Mouse (Mus musculus) gastrocnemius, adult 8-10 months (tissue): ENCODE results near the gene 2310034G01Rik. TPM values are rescaled to one million over a fixed set of nuclear protein-coding genes. Genes with fewer than 3 reads are reported as not detected.
A peak's percentile ranks its signal among the peaks of the same experiment; 100 is the strongest.

Source experiments
- DNase-seq, 2 experiments: peaks; one replicate each; pipeline ENCODE4 v3.0.0; 2022; ENCODE audit warnings: low spot score in 2 of 2
- total RNA-seq, 4 experiments: library from RNA; stranded (reverse); gene quantifications; 2 replicates each; pipeline ENCODE4 v1.2.4; 2022

Gene 2310034G01Rik
- total RNA-seq, 4 experiments from 2014 or later = 0.27 to 0.35 (median 0.29) TPM; not detected in 1

DNA sequence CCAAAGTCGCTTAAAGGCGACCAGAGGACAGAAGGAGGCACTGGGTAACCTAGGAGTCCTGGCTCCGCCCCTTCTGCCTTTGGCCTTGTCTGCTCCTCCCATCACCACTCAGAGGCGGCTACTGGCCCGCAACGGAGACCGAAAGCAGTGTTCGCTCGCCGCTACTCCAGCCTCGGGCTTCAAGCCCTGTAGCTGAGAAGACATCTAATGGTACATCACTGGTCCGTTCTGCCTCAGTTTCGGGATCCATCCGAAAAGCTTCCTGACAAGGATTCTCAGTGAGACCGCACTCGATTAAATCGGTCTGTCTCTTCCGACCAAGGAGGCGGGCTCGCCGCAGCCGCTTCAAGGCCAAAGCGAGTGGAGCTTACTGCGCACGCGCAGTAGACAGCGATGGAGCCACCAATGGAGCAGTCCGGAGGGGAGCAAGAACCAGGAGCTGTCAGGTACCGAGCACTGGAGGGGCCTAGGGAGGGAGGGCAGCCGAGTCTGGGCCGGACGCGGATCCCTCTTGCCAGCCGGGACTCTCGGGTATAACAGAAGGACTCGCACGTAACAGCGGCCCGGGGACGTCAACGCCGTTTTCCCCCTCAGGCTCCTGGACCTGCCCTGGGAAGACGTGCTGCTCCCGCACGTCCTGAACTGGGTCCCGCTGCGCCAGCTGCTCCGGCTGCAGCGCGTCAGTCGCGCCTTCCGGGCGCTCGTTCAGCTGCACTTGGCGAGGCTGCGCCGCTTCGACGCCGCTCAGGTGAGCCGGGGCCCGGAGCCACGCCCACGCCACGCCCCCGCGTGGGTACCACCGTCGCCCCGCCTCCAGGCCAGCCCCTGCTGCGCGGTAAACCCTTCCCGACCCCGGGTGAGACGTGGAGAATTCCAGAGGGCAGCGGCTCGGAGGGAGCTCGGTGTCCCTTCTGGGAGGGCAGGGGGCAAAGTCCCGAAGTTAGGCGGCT lies 21.7 kb downstream of the 2310034G01Rik start, which contains the start of gene Fbxl15:
TSS of gene Fbxl15 (plus strand) at position 104 of the 950 bp plus-strand sequence.
- peak; percentile 89 to 92 for DNase-seq

DNA sequence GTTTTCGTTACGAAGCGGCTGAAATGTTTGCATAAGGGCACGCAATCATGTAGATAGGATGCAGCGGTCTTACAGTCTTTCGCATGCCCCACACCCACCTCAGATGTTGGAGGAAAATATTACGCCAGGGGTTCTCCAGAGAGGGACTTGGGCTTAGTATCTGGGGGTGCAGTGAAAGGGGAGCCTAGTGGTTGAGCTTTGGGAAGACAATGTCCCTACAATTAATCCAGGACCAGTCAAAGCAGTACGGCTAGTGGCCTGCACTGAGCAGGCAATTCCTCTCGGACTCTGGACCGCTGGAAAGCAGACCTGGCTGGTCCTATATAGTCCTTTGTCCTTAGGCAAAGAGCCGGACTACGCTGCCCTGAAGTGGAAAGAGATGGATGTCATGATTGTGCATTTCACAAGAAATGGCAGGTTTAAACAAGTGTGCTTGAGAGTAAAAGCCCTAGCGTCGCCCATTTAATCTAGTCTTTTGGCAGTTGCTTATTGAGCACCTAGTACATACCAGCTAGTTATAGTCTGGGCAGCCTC lies 22.5 kb downstream of the 2310034G01Rik start:
- no peak for DNase-seq

DNA sequence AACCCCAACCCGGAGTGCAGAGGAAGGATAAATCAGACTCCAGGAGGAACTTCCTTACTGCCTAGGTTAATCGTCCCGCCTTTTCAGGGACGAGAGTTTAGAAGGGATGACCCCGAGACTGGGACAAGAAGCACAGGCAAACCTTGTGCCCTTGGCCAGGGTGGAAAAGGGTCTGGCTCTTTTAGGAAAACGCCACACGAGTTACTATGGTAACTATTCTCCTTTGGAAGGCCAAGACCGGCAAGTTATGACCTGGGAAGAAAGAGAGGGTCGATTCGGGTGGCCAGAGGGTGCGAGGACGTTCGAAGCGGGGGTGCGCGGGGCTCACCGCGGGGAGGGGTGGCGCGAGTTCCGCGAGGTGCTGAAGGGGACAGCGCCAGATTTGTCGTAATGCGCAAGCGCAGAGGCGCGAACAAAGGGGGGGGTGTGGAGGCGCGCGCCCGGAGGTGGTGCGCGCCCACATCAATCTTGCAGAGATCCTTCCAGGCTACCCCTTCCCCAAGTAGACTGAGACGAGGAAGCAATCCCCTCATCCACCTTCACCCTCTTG lies 23.3 kb downstream of the 2310034G01Rik start, which contains the start of gene Psd:
TSS of gene Psd (minus strand) at position 401 of the 550 bp plus-strand sequence.
- DNase-seq = no peak

DNA sequence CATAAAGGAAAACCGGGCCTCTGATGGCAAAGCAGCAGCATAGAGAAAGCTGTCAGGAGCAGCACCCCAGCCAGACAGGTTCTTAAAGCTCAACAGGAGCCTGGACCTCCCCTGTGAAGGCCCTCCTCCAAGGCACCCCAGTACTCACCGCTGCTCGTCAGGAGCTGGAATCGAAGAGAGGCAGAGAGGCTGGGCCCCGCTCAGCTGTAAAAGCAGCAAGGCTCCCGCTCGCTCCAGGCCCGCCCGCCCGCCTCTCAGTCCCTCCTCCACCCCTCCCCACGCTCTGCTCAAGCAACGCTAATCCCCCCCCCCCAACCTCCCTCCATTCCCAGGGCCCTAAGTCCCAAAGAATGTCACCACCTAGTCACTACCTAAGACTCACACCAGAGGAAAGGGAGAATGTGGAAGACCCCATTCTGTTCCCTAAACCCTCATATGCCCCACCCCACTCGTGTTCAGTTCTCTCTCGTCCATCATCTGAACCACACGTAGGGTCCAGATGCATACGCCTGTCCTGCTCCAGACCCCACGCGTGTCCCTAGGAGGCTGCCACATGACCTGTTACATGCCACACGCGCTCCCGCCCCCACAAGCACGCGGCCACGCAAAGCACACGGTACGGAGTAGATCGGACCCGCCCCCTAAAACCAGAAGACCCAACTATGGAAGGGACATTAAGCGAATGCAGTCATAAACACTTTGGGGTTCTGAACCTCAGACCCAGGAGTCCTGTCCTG lies 23.9 kb downstream of the 2310034G01Rik start:
- DNase-seq = no peak

DNA sequence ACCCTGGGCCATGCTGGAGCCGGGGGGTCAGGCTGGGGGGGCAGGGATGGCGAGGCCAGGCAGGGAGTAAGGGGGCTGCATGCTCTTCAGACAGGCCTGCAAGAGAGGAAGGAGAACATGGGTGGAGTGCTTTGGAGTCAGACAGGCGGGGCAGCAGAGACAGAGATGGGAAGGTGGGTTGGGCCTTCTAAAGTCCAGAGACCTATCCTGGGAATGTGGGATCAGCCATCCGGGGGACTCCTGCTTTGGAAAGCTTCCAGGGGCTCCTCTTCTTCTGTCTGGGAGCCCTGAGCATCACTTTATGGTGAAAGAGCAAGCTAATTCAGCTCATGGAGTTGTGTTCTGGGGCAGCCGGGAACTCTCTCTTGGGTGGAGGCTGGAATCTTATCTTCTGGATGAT lies 25.2 kb downstream of the 2310034G01Rik start:
- no peak for DNase-seq

DNA sequence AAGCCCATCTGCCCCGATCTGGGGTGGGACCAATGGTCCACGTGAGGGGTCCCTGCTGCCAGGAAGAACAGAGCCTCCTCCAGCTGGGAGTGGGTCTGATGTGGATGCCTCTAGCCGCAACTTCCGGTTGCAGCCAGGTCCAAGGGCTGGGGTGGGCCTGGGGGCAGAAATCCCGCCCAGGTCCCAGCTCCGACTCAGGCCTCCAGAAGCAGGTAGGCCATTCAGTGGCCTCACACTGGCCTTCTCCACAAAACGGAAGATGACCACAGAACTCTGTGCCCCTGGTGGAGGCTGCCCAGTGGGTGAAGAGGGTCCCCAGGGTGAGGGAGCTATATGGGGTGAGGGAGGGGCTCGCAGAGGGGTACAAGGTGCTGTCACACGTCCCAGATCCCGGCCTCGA lies 25.7 kb downstream of the 2310034G01Rik start:
- no peak for DNase-seq

DNA sequence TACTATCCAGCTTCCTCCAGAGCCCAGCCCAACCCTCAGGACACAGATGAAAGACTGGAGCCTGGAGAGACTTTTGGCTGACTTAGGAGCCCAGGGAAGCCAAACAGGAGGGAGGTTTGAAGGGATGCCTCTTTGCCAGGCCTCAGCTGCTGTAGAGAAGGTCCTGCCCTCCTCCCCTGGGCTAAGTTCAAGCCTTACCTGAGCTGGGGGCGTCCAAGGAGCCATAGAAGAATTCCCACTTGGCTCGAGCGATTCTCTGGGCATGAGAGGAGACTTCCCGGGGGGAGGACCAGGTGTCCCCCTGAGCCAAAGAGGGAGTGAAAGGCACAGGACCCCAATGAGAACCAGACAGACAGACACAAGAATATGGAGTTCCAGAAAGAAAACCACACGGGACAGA lies 26.4 kb downstream of the 2310034G01Rik start:
- DNase-seq = no peak

DNA sequence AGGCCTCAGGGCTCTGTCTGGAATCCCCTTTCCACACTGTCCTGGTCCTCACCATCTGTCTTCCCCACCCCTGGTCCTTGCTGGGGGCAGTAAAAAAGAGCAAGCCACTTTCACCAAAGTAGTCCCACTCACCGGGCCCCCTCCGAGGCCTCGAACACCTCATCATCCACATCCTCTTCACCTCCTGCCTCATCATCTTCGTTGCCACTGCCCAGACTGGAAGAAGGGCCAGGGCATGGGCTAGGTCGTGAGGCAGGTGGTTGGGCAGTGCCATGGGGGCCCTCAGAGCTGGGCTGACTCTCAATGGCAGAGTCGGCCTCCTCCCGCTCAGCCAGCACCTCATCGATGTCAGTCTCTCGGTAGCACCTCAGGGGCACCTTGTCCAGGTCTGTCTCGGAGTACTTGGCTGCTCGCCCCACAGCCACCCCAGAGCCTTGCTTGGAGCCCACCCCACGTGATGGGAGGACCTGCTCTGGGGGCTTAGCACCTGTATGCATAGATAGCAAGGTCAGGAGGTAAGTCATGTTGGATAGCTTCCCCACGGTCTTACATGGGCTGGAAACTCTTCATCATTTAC lies 27.0 kb downstream of the 2310034G01Rik start:
- DNase-seq = no peak

DNA sequence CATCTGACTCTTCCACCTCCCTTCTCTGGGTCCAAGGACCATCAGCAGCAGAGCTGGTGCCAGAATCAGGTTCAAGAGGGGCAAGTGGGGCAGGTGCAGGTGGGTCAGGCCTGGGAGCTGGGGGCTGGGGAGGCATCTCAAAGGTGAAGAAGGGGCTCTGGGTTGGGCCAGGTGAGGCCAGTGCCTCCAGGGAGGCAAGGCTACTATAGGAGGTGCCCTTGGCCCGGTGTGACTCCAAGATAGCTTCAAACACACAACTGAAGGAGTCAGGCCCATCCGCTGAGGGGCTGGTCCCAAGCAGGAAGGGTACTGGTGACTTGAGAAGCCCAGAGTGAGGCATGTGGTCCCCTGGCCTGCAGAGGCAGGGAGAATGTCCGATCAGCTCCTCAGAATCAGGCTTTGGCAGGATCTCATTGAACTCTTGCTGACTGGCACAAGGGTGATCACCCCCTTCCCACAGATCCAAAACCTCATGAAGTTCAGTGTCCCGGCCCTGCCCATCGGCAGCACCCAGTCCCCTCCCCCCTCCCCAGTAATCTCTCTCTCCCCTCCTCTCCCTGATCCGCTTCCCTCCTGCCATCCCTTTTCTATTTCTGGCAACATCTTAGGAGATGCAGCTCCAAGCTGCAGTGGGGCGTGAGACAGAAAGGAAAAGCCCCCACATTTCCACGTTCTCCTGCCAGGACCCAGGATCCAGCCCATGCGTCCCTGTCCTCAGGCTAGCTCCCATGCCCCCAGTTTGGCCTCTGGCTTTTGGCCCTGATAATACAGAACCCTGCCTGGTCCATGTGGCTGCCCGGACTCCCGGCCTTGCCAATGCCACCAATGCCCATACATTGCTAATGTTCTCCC lies 27.7 kb downstream of the 2310034G01Rik start:
- DNase-seq = no peak

DNA sequence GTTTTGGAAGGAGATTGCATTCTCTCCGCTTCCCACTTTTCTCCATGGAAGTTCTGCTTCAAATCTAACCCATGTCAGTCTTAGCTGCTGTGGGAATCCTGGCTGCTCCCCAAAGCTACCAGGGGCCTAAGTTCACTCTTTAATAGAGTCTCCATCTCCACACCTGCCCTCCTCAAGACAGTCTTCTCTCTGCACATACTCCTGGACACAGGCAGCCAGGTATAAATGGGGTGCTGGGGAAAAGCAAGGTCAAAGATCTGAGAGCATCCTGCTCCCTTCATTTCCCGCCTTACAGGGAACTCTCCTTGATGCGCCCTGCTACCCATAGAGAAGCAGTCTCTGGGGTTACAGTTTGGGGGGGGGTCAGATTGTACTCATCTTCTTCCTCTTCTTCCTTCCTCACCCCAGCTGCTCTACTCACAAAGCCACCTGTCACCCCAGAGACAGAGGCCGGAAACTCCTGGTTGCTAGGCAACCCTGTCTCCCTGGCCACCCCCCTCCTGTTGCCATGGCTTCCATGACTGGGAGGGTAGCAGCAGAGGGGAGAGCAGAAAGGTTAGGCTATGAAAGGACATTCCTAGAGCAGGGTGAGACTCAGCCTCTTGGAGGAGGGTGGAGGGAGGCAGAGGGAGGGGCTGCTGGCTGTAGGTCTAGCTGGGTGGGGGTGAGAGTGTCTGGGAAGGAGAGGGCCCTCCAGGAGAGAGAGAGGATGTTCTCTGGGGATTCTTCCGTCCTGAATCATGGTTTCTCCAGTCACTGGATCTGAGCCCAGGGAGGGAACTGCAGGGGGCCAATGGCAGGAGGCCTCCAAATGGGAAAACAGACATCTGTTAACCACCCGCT lies 28.8 kb downstream of the 2310034G01Rik start:
- no peak for DNase-seq

DNA sequence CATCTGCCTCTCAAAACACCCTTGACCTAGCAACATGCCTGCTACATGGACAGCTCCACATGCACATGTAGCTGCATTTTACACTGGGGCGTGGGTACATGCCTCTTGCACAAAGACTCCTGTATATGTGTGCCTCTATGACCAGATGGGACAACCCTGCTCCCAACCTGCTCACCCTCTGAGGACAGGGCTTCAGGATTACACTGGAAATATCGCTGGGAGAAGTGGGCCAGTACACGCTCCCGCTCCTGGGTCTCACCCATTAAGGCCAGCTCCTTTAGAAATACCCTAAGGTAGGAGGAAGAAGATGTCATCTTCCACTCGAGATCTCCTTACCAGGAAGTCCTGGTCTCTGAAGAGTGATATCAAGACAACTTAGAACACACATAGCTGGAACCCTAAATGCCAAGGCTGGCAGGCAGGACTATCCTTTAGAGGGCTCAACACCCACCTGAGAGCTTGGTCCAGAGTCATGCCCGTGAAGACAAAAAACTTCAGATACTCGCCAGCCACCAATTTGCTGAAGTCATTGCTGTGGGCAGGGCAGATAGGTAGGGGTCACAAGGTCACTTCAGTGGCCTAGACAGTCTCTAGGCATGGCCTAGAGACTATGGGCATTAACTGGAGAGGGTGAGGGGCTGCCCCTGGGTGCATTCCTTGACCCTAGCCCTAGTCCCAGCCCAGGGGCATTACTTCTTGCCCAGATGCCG lies 29.9 kb downstream of the 2310034G01Rik start:
- DNase-seq = no peak

DNA sequence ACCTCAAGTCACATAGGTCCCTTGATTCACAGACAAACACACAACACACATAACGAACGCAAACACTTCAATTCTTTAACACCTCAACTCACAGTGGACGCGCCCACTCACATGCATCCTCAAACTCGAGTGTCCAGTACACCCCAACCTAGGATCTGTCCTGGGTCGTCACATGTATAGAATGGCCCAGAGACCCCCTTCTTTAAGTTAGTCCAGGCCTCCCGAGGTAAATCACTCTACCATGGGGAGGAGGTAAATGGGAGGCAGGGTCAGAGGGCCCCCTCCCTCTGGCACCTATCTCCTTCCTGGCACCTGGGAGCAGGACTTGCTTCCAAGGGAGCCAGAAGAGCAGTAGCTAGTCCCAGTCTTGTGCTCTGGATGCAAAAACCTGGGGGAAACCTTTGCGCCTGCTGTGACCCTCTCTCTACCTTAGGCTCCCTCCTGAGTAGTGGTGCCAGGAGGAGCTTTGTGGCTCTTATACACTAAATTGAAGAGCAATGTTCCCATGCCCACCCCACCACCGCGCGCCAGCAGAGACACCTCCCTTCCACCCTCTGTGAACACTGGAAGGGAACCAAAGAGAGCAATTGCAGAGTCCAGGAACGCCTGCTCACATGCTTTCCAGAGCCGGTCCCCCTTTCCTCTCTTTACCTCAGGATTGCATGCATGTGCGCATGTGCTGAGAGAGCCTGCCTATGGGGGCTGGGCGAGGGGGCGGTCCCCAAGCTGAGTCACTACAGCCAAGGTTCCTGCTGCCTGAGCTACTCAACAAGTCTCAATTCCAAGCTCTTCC lies 31.3 kb downstream of the 2310034G01Rik start:
- DNase-seq = no peak

DNA sequence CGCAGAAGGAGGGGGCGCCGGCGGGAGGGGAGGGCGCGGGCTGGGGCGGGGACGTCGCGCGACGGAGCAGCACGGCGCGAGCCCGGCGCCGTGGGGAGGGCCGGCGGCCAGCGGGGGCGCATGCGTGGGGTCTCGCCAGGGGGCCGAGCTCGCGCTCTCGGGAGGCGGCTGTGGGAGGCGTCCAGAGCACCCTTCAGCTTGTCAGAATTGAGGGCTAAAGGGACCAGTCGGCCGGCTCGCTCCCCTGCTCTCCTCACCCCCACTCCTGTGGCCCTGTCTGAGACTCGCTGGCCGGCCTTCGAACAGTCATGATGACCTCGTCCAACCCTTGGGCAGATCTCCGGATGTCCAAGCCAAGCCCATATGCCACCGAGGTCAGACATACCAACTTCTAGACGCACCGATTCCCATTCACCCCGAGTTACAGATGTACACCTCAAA lies 32.1 kb downstream of the 2310034G01Rik start:
- peak in 1 of 2 experiments; percentile 2 for DNase-seq

DNA sequence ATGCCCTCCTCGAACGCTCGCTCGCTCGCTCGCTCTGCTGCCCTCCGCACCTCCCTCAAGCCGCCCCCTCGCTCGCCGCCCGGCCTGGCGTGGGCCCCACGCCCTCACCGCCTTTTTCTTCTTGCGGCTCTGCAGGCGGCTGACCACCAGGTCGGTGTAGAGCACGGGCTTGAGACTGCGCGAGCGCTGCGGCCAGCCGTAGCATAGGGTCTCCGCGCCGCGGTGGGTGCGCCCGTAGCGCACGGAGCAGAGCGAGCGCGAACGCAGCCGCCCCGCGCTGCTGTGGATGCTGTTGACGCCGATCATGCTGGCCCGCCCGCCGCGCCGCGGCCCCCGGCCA lies 32.6 kb downstream of the 2310034G01Rik start:
- DNase-seq = no peak

DNA sequence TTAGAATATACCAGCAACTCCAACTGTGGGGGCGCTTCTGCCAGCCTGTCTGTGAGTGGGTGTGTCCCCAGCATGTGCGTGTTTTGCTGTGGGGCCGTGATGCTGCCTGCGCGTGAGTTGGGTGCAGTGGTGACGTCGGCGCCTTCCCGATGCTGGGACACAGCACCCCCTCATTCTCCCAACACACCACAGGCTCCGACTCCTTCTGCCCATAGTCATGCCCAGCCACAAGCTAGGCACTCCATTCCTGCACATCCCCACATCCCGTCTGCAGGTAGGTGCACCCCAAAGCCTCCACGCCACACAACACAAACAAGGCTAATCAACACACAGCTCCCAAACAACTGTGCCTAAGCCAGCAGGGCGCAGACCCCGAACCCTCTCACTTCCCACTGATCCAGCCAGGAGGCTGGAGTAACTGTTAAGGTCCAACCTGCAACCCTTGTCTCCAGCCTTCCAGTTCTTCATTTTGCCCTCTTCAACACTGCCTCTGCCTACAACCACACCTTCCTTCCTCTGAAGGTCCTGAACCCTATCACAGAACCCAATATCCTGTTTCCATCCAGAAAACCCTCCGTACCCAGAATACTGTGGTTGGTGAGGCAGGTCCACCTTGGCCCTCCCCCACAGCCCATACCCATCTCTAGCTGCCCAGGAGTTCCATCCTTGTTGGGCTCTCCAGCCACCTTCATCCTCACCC lies 33.1 kb downstream of the 2310034G01Rik start:
- peak in 1 of 2 experiments; percentile 2 for DNase-seq

DNA sequence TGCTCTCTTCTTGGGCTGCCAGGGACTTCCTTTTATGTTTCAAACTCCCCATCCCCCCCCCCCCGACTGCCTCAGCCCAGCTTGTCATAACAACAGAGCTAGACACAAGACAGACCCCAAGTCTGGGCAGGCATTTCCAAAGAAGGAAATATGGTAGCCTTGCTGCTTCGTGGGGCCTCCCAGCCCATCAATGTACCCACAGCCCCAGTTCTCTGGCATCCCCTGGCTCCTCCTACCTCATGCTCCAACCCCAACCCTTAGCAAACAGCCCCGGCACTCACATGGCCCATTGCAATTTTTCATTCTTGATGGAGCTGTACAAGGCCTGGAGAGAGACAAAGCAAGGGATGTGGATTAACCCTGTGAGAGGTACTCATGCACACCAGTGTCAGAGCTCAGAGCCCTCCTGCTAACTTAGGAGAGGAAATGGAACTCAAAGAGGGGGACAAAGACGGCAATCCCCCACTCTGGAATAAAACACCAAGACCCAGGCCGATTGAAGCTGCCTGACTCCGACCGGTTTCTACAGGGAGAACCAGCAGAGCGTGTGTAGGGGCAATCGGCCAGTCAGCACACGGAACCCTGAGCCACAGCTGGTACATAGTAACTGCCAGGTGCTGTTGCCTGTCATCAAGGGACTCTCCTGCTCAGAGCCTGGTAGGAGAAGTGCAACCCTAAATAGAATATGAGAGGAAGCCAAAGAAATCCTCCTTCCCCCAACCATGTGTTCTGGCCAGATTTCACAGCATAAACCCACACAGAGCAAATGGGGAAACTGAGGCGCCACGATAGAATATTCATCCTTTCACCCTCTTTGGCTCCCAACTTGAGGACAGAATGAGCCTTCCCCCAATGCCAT lies 34.1 kb downstream of the 2310034G01Rik start:
- no peak for DNase-seq
